Mouse (Mus musculus) urinary bladder, postnatal 14 days (tissue): Measurements from ENCODE around the gene Tulp1.
A peak's percentile ranks its signal among the peaks of the same experiment; 100 is the strongest.

ENCODE experiments used
- DNase-seq: peaks from one replicate; pipeline ENCODE4 v3.0.0; 2021; ENCODE audit warnings: low spot score

Gene Tulp1

GRCm38 (mm10) chr17:28313212-28313879, 51.7 kb downstream of the Tulp1 start, which contains the start of gene Fance:
Fance (plus strand) TSS chr17:28313519.
- DNase-seq = peak; percentile 97

GRCm38 (mm10) chr17:28312232-28313211, 52.5 kb downstream of the Tulp1 start:
- DNase-seq = no peak

GRCm38 (mm10) chr17:28311366-28312132, 53.5 kb downstream of the Tulp1 start:
- DNase-seq = no peak

- DNase-seq = no peak
Observed at GRCm38 (mm10) chr17:28310831-28311230, 54.2 kb downstream of the Tulp1 start.

GRCm38 (mm10) chr17:28308297-28309195, 56.5 kb downstream of the Tulp1 start:
- DNase-seq = peak; percentile 95

DNA sequence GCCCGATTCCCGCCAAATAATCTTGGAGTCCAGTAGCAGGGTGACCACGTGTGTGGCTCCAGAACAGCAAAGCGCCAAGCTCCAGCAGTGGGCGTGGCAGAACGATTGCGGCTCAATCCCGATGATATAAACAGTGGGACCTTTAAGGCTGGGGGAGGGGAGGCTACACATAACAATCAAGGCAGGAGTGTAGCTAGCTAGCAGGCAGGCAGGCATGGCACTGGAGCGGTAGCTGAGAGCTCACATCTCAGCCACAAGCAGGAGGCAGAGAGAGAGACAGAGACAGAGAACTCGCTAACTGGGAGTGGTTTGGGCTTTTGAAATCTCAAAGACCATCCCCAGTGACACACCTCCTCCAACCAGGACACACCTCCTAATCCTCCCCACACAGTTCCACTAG, 59.9 kb downstream of the Tulp1 start:
- DNase-seq = no peak
